Mouse (Mus musculus): ENCODE results near the gene Tnfrsf1b. TPM values are rescaled to one million over a fixed set of nuclear protein-coding genes. Genes with fewer than 3 reads are reported as not detected.
A peak's percentile ranks its signal among the peaks of the same experiment; 100 is the strongest.

The Tnfrsf1b gene
- total and polyA plus RNA-seq, 3 experiments = 11.4 to 21.6 (median 14.9) TPM

DNA sequence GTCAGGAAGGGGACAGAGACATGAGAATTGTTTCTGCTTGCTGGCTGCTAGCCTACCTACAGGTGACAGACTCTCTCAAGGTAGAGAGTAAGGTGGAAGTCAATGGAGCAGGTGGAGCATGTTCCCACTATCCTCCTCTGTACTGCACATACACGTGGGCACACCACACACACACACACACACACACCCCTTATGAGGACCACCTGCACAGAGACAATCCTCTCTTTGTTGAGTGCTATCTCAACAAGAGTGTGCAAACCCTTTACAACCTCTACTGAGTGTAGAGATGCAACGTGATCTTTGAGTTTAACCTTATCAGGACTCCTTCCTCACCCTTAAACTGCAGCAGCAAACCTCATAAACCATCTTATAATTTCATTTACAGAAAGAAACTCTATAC is 43.4 kb downstream of the Tnfrsf1b start:
- in situ Hi-C loops (cut with MboI; ENCODE audit: low pct_ligation_motif_present, low pct_unique_long_range_greater_than_20kb, low sequenced_read_pairs) (no loop called here), dilution Hi-C loops (cut with MboI; ENCODE audit: extremely low pct_ligation_motif_present, extremely low pct_unique_long_range_greater_than_20kb, low sequenced_read_pairs) (no loop called here)
- no peak overlapping the region for H3K9ac ChIP-seq (ENCODE audit: insufficient read depth, low read depth)
- no peak for TF ChIP-seq KAT2A (IDR thresholded peaks at IDR 0.05; ENCODE audit: insufficient replicate concordance, low read length)
- no peak for TF ChIP-seq CHD1 (IDR thresholded peaks at IDR 0.05; ENCODE audit: low read depth, low read length)
- TF ChIP-seq MYC (IDR thresholded peaks at IDR 0.05; ENCODE audit: low read depth, low read length) = no peak
- no peak for TF ChIP-seq MXI1 (IDR thresholded peaks at IDR 0.05; ENCODE audit: low read depth, low read length)
- TF ChIP-seq NRF1 (IDR thresholded peaks at IDR 0.05; ENCODE audit: low read depth, low read length) = no peak
- no peak for TF ChIP-seq SMC3 (IDR thresholded peaks at IDR 0.05; ENCODE audit: low read depth, low read length)
- TF ChIP-seq ETS1 (conservative IDR thresholded peaks at IDR 0.05; ENCODE audit: low read depth, low read length) = no peak
- TF ChIP-seq POLR2AphosphoS2 (IDR thresholded peaks at IDR 0.05; ENCODE audit: low read depth, low read length) = no peak
- no peak for TF ChIP-seq CHD2 (IDR thresholded peaks at IDR 0.05; ENCODE audit: low read length)
- no peak for TF ChIP-seq RCOR1 (conservative IDR thresholded peaks at IDR 0.05; ENCODE audit: low read depth, low read length)
- TF ChIP-seq CTCF (conservative IDR thresholded peaks at IDR 0.05 in 1 of 2, IDR thresholded peaks at IDR 0.05 in 1 of 2; ENCODE audit: low read depth in 2 of 2, low read length in 2 of 2) = no peak
- no peak for TF ChIP-seq TCF12 (IDR thresholded peaks at IDR 0.05; ENCODE audit: low read depth, low read length)
- TF ChIP-seq ZKSCAN1 (IDR thresholded peaks at IDR 0.05; ENCODE audit: borderline replicate concordance, low read depth, low read length) = no peak
- TF ChIP-seq ZNF384 (IDR thresholded peaks at IDR 0.05; ENCODE audit: low read depth, low read length) = no peak
- no peak for TF ChIP-seq HCFC1 (IDR thresholded peaks at IDR 0.05; ENCODE audit: low read depth, low read length)
- TF ChIP-seq NELFE (IDR thresholded peaks at IDR 0.05; ENCODE audit: low read depth, low read length) = no peak
- TF ChIP-seq SIN3A (IDR thresholded peaks at IDR 0.05; ENCODE audit: low read length) = no peak
- no peaks in the 10 kb centered on the region for H3K79me2 ChIP-seq (replicated peaks; ENCODE audit: control insufficient read depth, extremely low read depth, insufficient read depth, poor library complexity, severe bottlenecking)
- DNase-seq (ENCODE audit: extremely low read depth) = no peak
- peaks cover 13 to 30% of the 10 kb centered on the region in 2 experiments for H3K4me1 ChIP-seq (ENCODE audit: control insufficient read depth in 1 of 2, insufficient read depth in 2 of 2)
- no peaks in the 10 kb centered on the region for H3K9me3 ChIP-seq (replicated peaks; ENCODE audit: low read length)
- no peak overlapping the region for H3K27ac ChIP-seq (ENCODE audit: insufficient read depth, low read depth)
- H3K4me2 ChIP-seq (ENCODE audit: insufficient read depth, low read depth, poor library complexity, severe bottlenecking) = no peak overlapping the region
- no peak overlapping the region for H3K4me3 ChIP-seq (replicated peaks in 1 of 3; ENCODE audit: low read depth in 2 of 3, low read length in 2 of 3, poor library complexity in 1 of 3)
- no peaks in the 10 kb centered on the region for H3K27me3 ChIP-seq (replicated peaks)
- H3K36me3 ChIP-seq (replicated peaks in 1 of 2; ENCODE audit: control insufficient read depth in 1 of 2, insufficient read depth in 1 of 2, low read length in 1 of 2) = no peaks in the 10 kb centered on the region

DNA sequence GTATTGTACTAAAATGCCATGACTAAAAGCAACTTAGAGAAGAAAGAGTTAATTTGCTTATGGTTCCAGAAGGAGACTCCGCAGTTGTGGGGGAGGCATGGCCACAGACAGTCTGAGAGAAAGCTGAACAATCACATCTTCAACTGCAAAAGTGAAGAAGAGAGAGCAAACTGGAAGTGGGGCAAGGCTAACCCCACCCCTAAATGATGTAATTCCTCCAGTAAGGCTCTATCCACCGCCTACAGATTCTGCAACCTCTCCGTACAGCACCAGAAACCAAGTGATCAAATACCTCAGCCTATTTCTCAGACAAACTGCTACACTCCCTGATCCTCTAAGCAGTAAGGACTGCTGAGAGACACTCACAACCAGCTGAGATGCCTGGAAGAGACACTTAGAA is 45.2 kb downstream of the Tnfrsf1b start:
- Histone ChIP-seq H3K4me1 (ENCODE audit: control insufficient read depth in 1 of 2, insufficient read depth in 2 of 2) (peaks cover 13 to 35% of the 10 kb centered on the region in 2 experiments), H3K4me3 (replicated peaks in 1 of 3; ENCODE audit: low read depth in 2 of 3, low read length in 2 of 3, poor library complexity in 1 of 3) (no peak overlapping the region), H3K36me3 (replicated peaks in 1 of 2; ENCODE audit: control insufficient read depth in 1 of 2, insufficient read depth in 1 of 2, low read length in 1 of 2) (no peaks in the 10 kb centered on the region), H3K27ac (ENCODE audit: insufficient read depth, low read depth) (no peak overlapping the region), H3K27me3 (replicated peaks) (no peaks in the 10 kb centered on the region), H3K79me2 (replicated peaks; ENCODE audit: control insufficient read depth, extremely low read depth, insufficient read depth, poor library complexity, severe bottlenecking) (no peaks in the 10 kb centered on the region), H3K9ac (ENCODE audit: insufficient read depth, low read depth) (no peak overlapping the region), H3K9me3 (replicated peaks; ENCODE audit: low read length) (no peaks in the 10 kb centered on the region), H3K4me2 (ENCODE audit: insufficient read depth, low read depth, poor library complexity, severe bottlenecking) (peak overlapping the region; percentile 27; the same call in 1 of the 2 replicates)
- no peak for DNase-seq (ENCODE audit: extremely low read depth)
- in situ Hi-C loops (cut with MboI; ENCODE audit: low pct_ligation_motif_present, low pct_unique_long_range_greater_than_20kb, low sequenced_read_pairs) (no loop called here), dilution Hi-C loops (cut with MboI; ENCODE audit: extremely low pct_ligation_motif_present, extremely low pct_unique_long_range_greater_than_20kb, low sequenced_read_pairs) (no loop called here)
- TF ChIP-seq RCOR1 (conservative IDR thresholded peaks at IDR 0.05; ENCODE audit: low read depth, low read length) = no peak
- TF ChIP-seq MEF2A (IDR thresholded peaks at IDR 0.05; ENCODE audit: borderline replicate concordance, low read depth, low read length) = no peak
- TF ChIP-seq NRF1 (IDR thresholded peaks at IDR 0.05; ENCODE audit: low read depth, low read length) = no peak
- TF ChIP-seq PAX5 (IDR thresholded peaks at IDR 0.05; ENCODE audit: low read length) = no peak
- no peak for TF ChIP-seq MXI1 (IDR thresholded peaks at IDR 0.05; ENCODE audit: low read depth, low read length)
